Mouse (Mus musculus) testis, adult 2 months (tissue): Measurements from ENCODE around the gene Parp3.

Experiments
- CTCF ChIP-seq: fragments of 200-500 bp; IDR thresholded peaks from 2 replicates; pipeline ENCODE4 v1.5.1; 2012; ENCODE audit warnings: low read depth, mild to moderate bottlenecking, inconsistent platforms, low read length, moderate library complexity; ENCODE audit not compliant: control insufficient read depth, insufficient read depth, insufficient replicate concordance
- POLR2A ChIP-seq: fragments of 200-500 bp; IDR thresholded peaks from 2 replicates; pipeline ENCODE4 v1.6.1; 2012; ENCODE audit warnings: low read depth, mild to moderate bottlenecking, inconsistent platforms, low read length, moderate library complexity; ENCODE audit not compliant: control insufficient read depth

DNA sequence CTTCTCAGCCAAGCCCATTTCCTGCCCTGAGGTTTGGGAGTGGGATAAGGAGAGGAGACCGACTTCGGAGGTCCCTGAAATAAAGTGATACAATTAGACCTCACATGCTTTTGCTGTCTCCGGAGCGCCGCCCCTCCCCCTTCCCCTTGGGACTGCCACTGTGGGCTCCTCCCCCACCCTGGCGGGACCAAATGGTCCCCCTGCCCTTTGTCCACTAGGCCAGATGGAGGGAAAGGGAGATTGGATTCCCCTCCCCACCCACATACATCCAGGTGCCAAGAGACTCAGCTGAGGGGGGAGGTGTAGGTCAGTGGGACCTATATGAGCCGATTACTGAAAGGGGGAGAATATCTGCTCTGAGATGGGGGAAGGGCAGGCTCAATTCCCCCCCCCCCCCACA is 23.9 kb downstream of the Parp3 start:
- no peak for TF ChIP-seq POLR2A
- TF ChIP-seq CTCF: no peak
